Mouse (Mus musculus): ENCODE results near the gene Pde7b. TPM values are rescaled to one million over a fixed set of nuclear protein-coding genes. Genes with fewer than 3 reads are reported as not detected.

The Pde7b gene
- total and polyA plus RNA-seq, 3 experiments = 0.22 TPM; not detected in 2

DNA sequence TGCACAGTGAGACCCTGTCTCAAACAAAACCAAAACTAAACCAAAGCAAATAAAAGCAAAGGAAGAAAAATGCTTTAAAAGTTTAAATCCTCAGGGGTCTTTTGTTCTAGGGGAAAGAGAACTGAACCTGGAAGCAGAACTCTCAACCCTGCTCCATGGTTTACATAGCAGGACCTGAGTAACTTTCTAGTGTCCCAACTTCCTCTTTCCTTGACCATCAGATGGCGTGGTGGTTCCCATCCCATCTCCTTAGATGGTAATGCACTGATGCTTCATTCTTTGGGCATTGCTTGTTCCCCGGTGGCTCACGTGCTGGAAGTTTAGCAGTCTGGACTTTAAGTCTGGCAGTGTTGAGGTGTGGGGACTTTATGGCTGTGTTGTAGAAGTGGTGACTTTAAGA is 343.5 kb downstream of the Pde7b start:
- H3K4me1 ChIP-seq (ENCODE audit: insufficient read depth, low read depth, low read length) = no peaks in the 10 kb centered on the region
- ATAC-seq (ENCODE audit: extremely low read depth, insufficient number of reproducible peaks, low FRiP score, poor library complexity, severe bottlenecking) = no peak
- H3K36me3 ChIP-seq (replicated peaks) = no peaks in the 10 kb centered on the region

DNA sequence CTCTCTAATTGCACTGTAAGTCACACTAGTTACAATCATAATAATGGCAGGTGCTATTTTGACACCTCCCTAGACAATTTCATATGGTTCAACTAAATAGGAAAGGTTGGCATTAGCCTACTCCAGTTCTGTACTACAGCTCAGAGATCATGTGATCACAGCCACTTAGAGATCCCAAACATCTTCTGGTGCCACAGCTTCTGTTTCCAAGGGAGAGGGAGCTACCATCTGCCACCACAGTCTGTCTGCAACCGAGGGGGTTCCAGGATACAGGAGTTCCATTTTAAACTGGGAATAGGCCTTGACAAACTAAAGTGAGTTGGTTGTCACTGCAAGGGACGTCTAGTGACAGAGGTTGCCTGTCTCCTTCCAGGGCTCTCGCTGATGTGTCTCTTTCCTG is 344.1 kb downstream of the Pde7b start:
- H3K27me3 ChIP-seq (ENCODE audit: insufficient read depth, low read length) = peaks cover 2% of the 10 kb centered on the region
- no peak overlapping the region for H3K4me3 ChIP-seq (ENCODE audit: low read depth, low read length)
- ATAC-seq (ENCODE audit: extremely low read depth, insufficient number of reproducible peaks, low FRiP score, poor library complexity, severe bottlenecking) = no peak

More for the DNA sequence above, 343.5 kb downstream of the Pde7b start:
- no peak for TF ChIP-seq GATA2 (IDR thresholded peaks at IDR 0.05; ENCODE audit: borderline replicate concordance, low read depth, low read length)
- no peak for TF ChIP-seq CTCF (IDR thresholded peaks at IDR 0.05; ENCODE audit: low read depth, low read length)
- no peak for TF ChIP-seq POLR2AphosphoS5 (IDR thresholded peaks at IDR 0.05; ENCODE audit: insufficient replicate concordance, low read depth, low read length)
- no peak for TF ChIP-seq GATA1 (IDR thresholded peaks at IDR 0.05; ENCODE audit: borderline replicate concordance, low read length)
- no peak for TF ChIP-seq TAL1 (conservative IDR thresholded peaks at IDR 0.05; ENCODE audit: low read depth, low read length)
- Histone ChIP-seq H3K9me3 (replicated peaks) (no peaks in the 10 kb centered on the region), H3K27me3 (ENCODE audit: insufficient read depth, low read length) (peaks cover 2% of the 10 kb centered on the region), H3K4me3 (ENCODE audit: low read depth, low read length) (no peak overlapping the region)
- no peak for DNase-seq (ENCODE audit: low spot score)

DNA sequence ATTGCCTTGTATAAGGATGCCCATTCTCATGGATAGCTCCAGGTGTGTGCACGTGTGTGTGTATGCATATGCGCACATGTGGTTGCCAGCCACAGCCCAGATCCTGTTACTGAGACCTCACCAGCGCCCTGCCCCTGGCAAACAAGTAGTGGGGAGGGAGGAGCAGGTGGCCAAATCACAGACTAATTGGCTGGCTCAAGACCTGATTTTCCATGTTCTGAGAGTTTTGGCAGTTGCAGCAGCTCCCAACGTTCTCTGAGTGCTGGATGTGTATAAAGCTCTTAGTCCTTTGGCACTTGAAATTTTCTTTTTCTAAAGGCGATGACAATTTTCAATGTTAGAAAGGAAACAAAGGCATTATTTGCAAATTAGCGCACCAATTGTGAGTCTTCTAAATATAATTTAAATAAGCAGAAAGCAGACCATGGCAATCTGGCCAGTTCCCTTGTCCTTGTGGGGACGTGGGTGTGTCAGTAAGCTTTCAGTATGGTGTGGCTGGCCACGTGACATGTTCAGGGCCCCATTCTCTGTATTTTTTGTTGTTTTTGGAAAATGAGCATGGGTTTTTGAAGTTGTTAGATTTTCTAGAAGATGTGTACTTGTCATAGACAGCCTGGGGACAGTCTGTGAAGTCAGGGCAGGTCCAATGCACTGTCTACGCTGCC is 345.7 kb downstream of the Pde7b start:
- Histone ChIP-seq H3K27me3 (ENCODE audit: insufficient read depth, low read length) (peaks cover 2% of the 10 kb centered on the region), H3K36me3 (replicated peaks) (no peaks in the 10 kb centered on the region), H3K9me3 (replicated peaks) (no peaks in the 10 kb centered on the region), H3K4me1 (ENCODE audit: insufficient read depth, low read depth, low read length) (no peaks in the 10 kb centered on the region), H3K4me3 (ENCODE audit: low read depth, low read length) (no peak overlapping the region)
- no peak for TF ChIP-seq TAL1 (conservative IDR thresholded peaks at IDR 0.05; ENCODE audit: low read depth, low read length)
- ATAC-seq (ENCODE audit: extremely low read depth, insufficient number of reproducible peaks, low FRiP score, poor library complexity, severe bottlenecking) (no peak), DNase-seq (ENCODE audit: low spot score) (no peak)

More for the DNA sequence above, 344.1 kb downstream of the Pde7b start:
- TF ChIP-seq TAL1 (conservative IDR thresholded peaks at IDR 0.05; ENCODE audit: low read depth, low read length) = no peak
- TF ChIP-seq GATA1 (IDR thresholded peaks at IDR 0.05; ENCODE audit: borderline replicate concordance, low read length) = no peak
- no peak for DNase-seq (ENCODE audit: low spot score)
- H3K36me3 ChIP-seq (replicated peaks) = no peaks in the 10 kb centered on the region
- no peaks in the 10 kb centered on the region for H3K9me3 ChIP-seq (replicated peaks)
- H3K4me1 ChIP-seq (ENCODE audit: insufficient read depth, low read depth, low read length) = no peaks in the 10 kb centered on the region

DNA sequence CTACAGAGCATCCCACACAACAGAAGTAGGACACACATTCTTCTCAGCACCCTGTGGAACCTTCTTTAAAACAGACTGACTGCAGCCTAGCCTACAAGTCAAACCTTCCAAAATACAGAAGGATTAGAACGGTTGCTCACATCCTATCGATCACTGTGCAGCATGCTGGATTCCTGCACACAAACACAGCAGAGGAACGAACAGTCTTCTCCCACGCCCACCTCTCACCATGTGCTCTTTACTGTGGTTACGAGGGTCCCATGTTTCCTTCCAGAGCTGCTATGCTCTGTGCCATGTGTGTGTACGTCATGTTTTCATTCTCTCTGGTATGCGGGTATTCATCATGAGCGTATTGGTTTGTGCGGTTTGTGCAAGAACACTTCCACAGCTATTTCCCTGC is 347.3 kb downstream of the Pde7b start:
- DNase-seq (ENCODE audit: low spot score) (no peak), ATAC-seq (ENCODE audit: extremely low read depth, insufficient number of reproducible peaks, low FRiP score, poor library complexity, severe bottlenecking) (no peak)
- Histone ChIP-seq H3K36me3 (replicated peaks) (no peaks in the 10 kb centered on the region), H3K27me3 (ENCODE audit: insufficient read depth, low read length) (peaks cover 2% of the 10 kb centered on the region), H3K9me3 (replicated peaks) (no peaks in the 10 kb centered on the region), H3K4me3 (ENCODE audit: low read depth, low read length) (no peak overlapping the region), H3K4me1 (ENCODE audit: insufficient read depth, low read depth, low read length) (no peaks in the 10 kb centered on the region)
- TF ChIP-seq TAL1 (conservative IDR thresholded peaks at IDR 0.05; ENCODE audit: low read depth, low read length) (no peak), GATA2 (IDR thresholded peaks at IDR 0.05; ENCODE audit: borderline replicate concordance, low read depth, low read length) (no peak)

DNA sequence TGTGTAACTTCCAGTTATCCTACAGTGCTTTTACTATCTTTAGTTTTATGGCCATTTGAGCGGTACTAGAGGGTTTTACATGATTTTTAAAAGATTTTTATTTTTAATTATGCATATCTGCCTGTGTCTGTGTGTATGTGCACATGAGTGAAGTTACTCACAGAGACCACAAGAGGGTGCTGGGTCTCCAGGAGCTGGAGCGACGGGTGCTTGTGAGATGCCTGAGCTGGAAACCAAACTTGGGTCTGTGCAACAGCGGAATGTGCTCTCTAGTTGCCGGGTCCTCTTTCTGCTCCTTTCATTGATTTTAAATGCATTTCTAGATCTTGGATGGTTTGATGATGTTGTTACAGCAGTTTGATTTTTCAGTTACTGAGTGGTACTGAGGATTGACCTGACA is 352.8 kb downstream of the Pde7b start:
- no peak for ATAC-seq (ENCODE audit: extremely low read depth, insufficient number of reproducible peaks, low FRiP score, poor library complexity, severe bottlenecking)
- Histone ChIP-seq H3K4me3 (ENCODE audit: low read depth, low read length) (no peak overlapping the region), H3K36me3 (replicated peaks) (no peaks in the 10 kb centered on the region), H3K4me1 (ENCODE audit: insufficient read depth, low read depth, low read length) (no peaks in the 10 kb centered on the region), H3K27me3 (ENCODE audit: insufficient read depth, low read length) (peaks cover 3% of the 10 kb centered on the region; the same call in 1 of the 2 replicates), H3K9me3 (replicated peaks) (peaks cover 2% of the 10 kb centered on the region)
- no peak for DNase-seq (ENCODE audit: low spot score)
- TF ChIP-seq GATA1 (IDR thresholded peaks at IDR 0.05; ENCODE audit: borderline replicate concordance, low read length) (no peak), GATA2 (IDR thresholded peaks at IDR 0.05; ENCODE audit: borderline replicate concordance, low read depth, low read length) (no peak), CTCF (IDR thresholded peaks at IDR 0.05; ENCODE audit: low read depth, low read length) (no peak), POLR2AphosphoS5 (IDR thresholded peaks at IDR 0.05; ENCODE audit: insufficient replicate concordance, low read depth, low read length) (no peak)

DNA sequence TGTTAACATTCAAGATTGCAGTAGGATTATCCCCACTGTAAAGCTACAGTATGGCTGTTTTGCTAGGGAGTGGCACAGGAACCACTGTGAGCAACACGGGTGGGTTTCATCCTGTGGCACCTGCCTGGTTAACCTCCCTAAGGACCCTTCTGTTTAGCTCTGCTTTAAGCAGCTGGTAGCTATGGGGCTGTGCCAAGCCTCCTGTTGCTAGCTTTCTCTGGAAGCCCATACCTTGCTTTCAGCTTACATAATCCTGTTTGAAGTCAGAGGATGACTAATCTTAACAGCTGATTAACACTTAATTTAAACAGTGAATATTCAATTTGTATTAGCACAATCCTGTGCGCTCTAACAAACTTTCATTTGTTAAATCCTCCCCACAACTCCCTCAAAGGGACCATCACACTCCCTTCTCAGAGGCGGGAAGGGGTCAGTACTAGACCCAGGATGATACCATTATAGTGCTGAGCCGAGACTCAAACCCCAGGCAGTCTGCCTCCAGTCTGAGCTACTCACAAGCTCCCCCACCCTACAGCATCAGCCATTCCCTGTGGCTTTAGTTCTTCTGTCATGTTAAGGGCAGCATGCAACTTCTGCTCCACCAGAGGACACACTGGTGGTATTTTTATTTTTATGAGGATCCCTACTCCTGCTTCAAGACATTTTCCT is 362.3 kb downstream of the Pde7b start:
- ATAC-seq (ENCODE audit: extremely low read depth, insufficient number of reproducible peaks, low FRiP score, poor library complexity, severe bottlenecking) (no peak), DNase-seq (ENCODE audit: low spot score) (no peak)
- no peak for TF ChIP-seq GATA1 (IDR thresholded peaks at IDR 0.05; ENCODE audit: borderline replicate concordance, low read length)
- no peak for TF ChIP-seq TAL1 (conservative IDR thresholded peaks at IDR 0.05; ENCODE audit: low read depth, low read length)
- TF ChIP-seq CTCF (IDR thresholded peaks at IDR 0.05; ENCODE audit: low read depth, low read length) = no peak
- TF ChIP-seq GATA2 (IDR thresholded peaks at IDR 0.05; ENCODE audit: borderline replicate concordance, low read depth, low read length) = no peak
- TF ChIP-seq POLR2AphosphoS5 (IDR thresholded peaks at IDR 0.05; ENCODE audit: insufficient replicate concordance, low read depth, low read length) = no peak
- Histone ChIP-seq H3K9me3 (replicated peaks) (no peaks in the 10 kb centered on the region), H3K4me1 (ENCODE audit: insufficient read depth, low read depth, low read length) (peaks cover 29% of the 10 kb centered on the region), H3K36me3 (replicated peaks) (peaks cover 52% of the 10 kb centered on the region), H3K27me3 (ENCODE audit: insufficient read depth, low read length) (no peaks in the 10 kb centered on the region), H3K4me3 (ENCODE audit: low read depth, low read length) (no peak overlapping the region)
